Mouse (Mus musculus) frontal cortex, postnatal 25 days (tissue): ENCODE results near the gene Prss48.

Experiments
- DNase-seq, 2 experiments: peaks; one replicate each; pipeline ENCODE4 v3.0.0; 2022; ENCODE audit warnings: low spot score in 2 of 2

Prss48 gene

GRCm38 (mm10) chr3:85950914-85951313 is 51.4 kb downstream of the Prss48 start:
- DNase-seq: no peak
